Mouse (Mus musculus): ENCODE results near the gene Fez1.
A peak's percentile ranks its signal among the peaks of the same experiment; 100 is the strongest.

The Fez1 gene

GRCm38 (mm10) chr9:36821644-36822000 lies at the start of gene Fez1:
Fez1 (plus strand) TSS chr9:36821864.
- DNase-seq (ENCODE audit: low spot score), result no peak

GRCm38 (mm10) chr9:36783921-36784320 lies 37.7 kb upstream of the Fez1 start:
- DNase-seq (ENCODE audit: low spot score), result no peak

- no peak for DNase-seq (ENCODE audit: low spot score)
These were observed 29.5 kb upstream of the Fez1 start for GRCm38 (mm10) chr9:36792191-36792590.

GRCm38 (mm10) chr9:36794487-36794886 lies 27.2 kb upstream of the Fez1 start:
- DNase-seq (ENCODE audit: low spot score), result no peak

- DNase-seq (ENCODE audit: low spot score), result no peak
These were observed 26.1 kb upstream of the Fez1 start for GRCm38 (mm10) chr9:36795556-36795955.

- DNase-seq (ENCODE audit: low spot score), result no peak
These were observed 25.4 kb upstream of the Fez1 start for GRCm38 (mm10) chr9:36796224-36796623.

- DNase-seq (ENCODE audit: low spot score), result peak; percentile 75
These were observed 24.7 kb upstream of the Fez1 start, which contains the start of gene Ei24 for GRCm38 (mm10) chr9:36796781-36797555. Ei24 (minus strand) TSS chr9:36797393.

GRCm38 (mm10) chr9:36801961-36802360 lies 19.7 kb upstream of the Fez1 start:
- no peak for DNase-seq (ENCODE audit: low spot score)

GRCm38 (mm10) chr9:36802951-36803350 lies 18.7 kb upstream of the Fez1 start:
- DNase-seq (ENCODE audit: low spot score), result no peak

GRCm38 (mm10) chr9:36803386-36803785 lies 18.3 kb upstream of the Fez1 start:
- no peak for DNase-seq (ENCODE audit: low spot score)

GRCm38 (mm10) chr9:36803926-36804325 lies 17.7 kb upstream of the Fez1 start:
- DNase-seq (ENCODE audit: low spot score), result no peak

GRCm38 (mm10) chr9:36805256-36805975 lies 16.2 kb upstream of the Fez1 start:
- no peak for DNase-seq (ENCODE audit: low spot score)

GRCm38 (mm10) chr9:36808126-36808785 lies 13.4 kb upstream of the Fez1 start:
- no peak for DNase-seq (ENCODE audit: low spot score)

GRCm38 (mm10) chr9:36814486-36814885 lies 7.2 kb upstream of the Fez1 start:
- DNase-seq (ENCODE audit: low spot score), result no peak

- no peak for DNase-seq (ENCODE audit: low spot score)
These were observed 2.8 kb upstream of the Fez1 start for GRCm38 (mm10) chr9:36818905-36819304.

GRCm38 (mm10) chr9:36820969-36821643 lies 558 bp upstream of the Fez1 start:
- no peak for DNase-seq (ENCODE audit: low spot score)

GRCm38 (mm10) chr9:36822024-36822423 lies 360 bp downstream of the Fez1 start:
- no peak for DNase-seq (ENCODE audit: low spot score)

GRCm38 (mm10) chr9:36826612-36827363 lies 5.1 kb downstream of the Fez1 start:
- DNase-seq (ENCODE audit: low spot score), result no peak

GRCm38 (mm10) chr9:36831401-36831800 lies 9.7 kb downstream of the Fez1 start:
- DNase-seq (ENCODE audit: low spot score), result no peak

- DNase-seq (ENCODE audit: low spot score), result no peak
These were observed 10.9 kb downstream of the Fez1 start for GRCm38 (mm10) chr9:36832529-36832928.

GRCm38 (mm10) chr9:36833043-36833881 lies 11.6 kb downstream of the Fez1 start:
- DNase-seq (ENCODE audit: low spot score), result no peak

Measured in MN1 (cell line).